Mouse (Mus musculus) T-helper 2 cell (primary cell): ENCODE measurements around the gene Zmynd10.

ENCODE experiments used
- in situ Hi-C: fragments of 300-600 bp; cut with MboI, MseI; formaldehyde crosslinking; loops from one replicate; pipeline ENCODE4 v1.15.1; 2025; ENCODE audit warnings: high pct_unique_total_duplicates

Zmynd10 gene

DNA sequence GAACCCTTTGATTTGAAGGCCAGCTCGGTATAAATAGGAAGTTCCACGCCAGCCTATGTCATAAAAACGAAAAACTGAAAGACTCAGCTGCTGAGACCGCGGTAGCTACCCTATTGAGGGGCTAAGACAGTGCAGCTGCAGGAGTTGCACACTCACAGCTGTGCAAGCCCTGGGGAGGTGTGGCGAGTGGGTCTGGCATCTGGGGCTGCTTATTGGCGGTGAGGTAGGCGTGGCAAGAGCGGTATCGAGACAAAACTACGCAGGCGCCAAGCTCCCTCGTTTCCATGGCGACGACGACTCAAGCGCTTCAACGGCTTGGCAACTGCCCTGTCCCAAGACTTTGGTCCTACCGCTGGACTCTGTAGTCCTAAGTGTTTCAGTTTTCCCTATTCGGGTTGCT, at the start of gene Zmynd10:
Gene Zmynd10, plus strand, starts transcription at position 273 of the 400 bp plus-strand sequence.
- in situ Hi-C loops = loop anchor here (10.0 to 25.0 kb wide), 2 partner anchors 1102 to 1515 kb away; partner anchors contain the start of genes Abhd14a, Abhd14b, Atrip and Trex1

DNA sequence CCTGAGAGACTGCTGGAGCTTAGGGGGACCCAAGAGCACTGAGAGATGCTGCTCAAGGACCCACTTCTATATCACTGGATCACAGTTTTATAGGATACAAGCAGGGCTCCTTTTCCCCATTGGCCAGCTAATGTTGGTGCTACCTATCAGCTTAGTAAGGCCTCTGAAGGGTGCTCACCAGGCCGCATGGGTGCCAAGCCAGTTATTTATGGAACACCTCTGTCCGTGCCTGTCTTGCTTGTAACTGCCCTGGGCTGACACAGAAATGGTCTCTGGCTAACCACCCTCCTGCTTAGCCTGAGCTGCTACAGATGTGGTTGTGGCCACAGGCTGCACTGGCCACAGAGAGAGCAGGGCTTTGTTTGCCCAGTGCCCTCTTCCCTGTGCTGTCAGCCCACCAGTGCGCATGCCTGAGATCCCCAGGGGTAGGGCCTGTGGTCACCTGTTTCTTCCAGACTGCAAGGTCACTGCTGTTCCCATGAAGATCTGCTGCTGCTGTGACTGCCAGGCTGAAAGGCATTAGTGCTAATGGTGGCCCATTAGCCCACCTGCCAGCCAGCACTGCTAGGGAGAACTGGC, 46.3 kb upstream of the Zmynd10 start:
- in situ Hi-C loops = no loop called here

GRCm38 (mm10) chr9:107502131-107502846, 44.8 kb upstream of the Zmynd10 start:
- in situ Hi-C loops = no loop called here

DNA sequence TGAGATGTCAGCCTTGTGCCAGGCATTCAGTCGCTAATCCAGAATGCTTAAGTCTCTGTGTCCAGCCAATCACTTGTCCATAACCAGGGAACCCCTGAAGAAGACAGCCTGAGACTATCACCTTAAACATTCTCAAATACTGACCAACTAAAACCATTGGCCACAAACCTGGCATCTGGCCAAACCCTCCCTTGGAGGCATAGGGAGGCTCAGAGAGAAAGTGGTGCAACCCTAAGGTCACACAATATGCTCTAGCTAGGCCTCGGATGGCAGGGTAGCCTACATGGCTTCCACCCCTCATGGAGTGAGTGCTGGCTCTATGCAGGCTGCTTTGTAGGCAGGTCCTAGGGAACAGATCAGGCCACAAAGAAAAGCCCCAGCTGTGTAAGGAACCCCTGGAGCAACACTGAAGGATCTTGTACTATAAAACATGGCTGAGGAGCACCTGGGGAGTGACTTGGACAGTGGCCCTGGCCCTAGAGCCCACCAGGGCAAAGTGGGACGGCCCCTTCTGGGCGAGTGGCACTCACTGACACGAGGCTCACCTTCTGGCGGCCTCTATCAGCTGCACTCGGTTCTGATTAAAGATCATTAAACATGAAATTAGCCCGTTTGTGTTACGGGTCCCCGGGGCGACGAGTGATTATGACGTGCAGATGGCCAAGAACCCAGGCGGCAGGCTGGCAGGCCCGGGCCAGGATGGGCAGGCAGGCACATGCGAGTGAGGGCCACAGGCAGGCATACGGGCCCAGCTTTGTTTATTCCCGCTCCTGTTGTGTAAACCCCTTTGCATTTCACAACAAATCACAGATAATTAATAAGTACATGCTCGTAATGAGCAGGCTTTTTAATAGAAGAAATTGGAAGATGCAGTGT, 42.2 kb upstream of the Zmynd10 start:
- in situ Hi-C loops = no loop called here

- in situ Hi-C loops = no loop called here
Observed at GRCm38 (mm10) chr9:107508266-107508665, 38.8 kb upstream of the Zmynd10 start.

- in situ Hi-C loops = loop anchor here (5.0 kb wide), 2 partner anchors 53 to 143 kb away; no protein-coding TSS in a partner anchor
Observed at GRCm38 (mm10) chr9:107510384-107511100, 36.6 kb upstream of the Zmynd10 start.

DNA sequence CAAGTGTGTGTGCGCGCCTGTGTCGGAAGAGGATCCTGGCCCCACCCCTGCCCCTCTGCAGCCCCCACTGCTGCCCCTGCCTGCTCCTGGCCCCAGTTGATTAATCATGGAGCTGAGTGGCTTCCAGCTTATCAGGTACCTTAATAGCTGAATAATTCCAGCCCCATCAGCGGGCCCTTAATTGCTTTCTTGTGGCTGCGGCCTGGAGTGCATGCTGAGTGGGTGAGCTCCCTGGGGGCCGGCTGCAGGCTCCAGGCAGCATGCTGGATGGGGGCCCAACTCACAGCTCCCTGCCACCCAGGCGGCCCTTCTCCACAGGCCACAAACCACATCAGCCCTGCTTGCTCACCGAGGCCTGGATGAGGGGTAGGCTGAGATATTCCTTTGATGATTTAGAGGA, 35.7 kb upstream of the Zmynd10 start:
- in situ Hi-C loops = loop anchor here (5.0 kb wide), 2 partner anchors 54 to 144 kb away; no protein-coding TSS in a partner anchor

- in situ Hi-C loops = loop anchor here (5.0 kb wide), 2 partner anchors 55 to 145 kb away; no protein-coding TSS in a partner anchor
Observed at GRCm38 (mm10) chr9:107512326-107512725, 34.8 kb upstream of the Zmynd10 start.

- in situ Hi-C loops = loop anchor here (5.0 kb wide), 2 partner anchors 57 to 147 kb away; no protein-coding TSS in a partner anchor
Observed at GRCm38 (mm10) chr9:107514303-107514955, 32.7 kb upstream of the Zmynd10 start.

DNA sequence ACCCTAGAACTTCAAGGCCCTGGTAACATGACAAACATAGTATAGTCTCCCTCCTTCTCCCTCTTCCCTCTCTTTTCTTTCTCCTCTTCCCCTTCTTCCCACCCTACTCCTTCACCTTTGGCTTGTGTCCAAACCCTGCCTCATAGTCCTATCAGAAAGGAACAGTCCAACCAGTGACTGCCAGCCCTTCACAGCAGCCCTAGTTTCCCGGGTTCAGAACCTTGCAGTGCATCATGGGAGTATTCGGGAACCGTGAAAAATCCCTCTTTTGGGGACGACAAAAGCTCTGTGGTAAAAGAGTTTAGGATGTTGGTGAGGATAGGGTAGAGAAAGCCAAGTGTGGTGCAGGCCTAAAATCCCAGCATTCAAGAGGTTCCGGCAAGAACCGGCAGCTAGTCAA, 26.8 kb upstream of the Zmynd10 start:
- in situ Hi-C loops = loop anchor here (5.0 kb wide), 1 partner anchor 623 kb away; no protein-coding TSS in a partner anchor

GRCm38 (mm10) chr9:107521190-107521589, 25.9 kb upstream of the Zmynd10 start:
- in situ Hi-C loops = loop anchor here (5.0 kb wide), 1 partner anchor 624 kb away; no protein-coding TSS in a partner anchor

DNA sequence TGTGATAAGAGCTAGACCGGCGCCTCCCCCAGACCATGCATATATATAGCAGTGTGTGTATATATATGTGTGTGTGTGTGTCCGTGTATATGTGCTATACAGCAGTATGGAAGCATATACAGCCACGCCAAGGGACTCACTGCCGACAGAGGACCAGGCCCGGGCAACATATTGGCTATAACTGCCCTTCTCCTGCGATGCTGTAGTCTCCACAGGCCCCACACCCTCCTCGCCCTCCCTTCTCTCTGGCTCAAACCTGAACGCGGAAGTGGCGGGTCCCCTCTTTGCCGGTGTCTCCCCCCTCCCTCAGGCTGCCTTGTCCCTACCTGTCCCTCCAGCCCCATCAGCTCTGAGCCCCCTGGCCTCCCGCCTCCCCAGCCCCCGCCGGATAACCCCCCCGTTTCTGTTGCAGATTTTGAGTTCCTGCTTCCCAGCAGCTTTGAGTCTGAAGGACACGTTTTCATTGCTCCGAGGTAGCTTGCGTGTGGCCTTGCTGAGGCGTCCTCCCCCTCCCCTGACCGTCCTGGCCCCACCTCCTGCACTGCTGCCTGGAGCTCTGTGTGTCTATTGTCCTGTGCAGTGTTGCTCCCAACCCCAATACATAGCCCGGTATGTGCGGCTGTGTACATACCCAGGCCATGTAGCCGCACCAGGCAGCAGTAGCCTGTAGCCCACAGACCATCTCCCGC, 25.2 kb upstream of the Zmynd10 start:
- in situ Hi-C loops = loop anchor here (5.0 kb wide), 1 partner anchor 625 kb away; no protein-coding TSS in a partner anchor

GRCm38 (mm10) chr9:107522400-107522711, 24.7 kb upstream of the Zmynd10 start:
- in situ Hi-C loops = loop anchor here (5.0 kb wide), 1 partner anchor 625 kb away; no protein-coding TSS in a partner anchor

- in situ Hi-C loops = loop anchor here (25.0 kb wide), 1 partner anchor 1536 kb away; the partner anchor contains the start of genes Atrip and Trex1
Observed at GRCm38 (mm10) chr9:107526198-107527026, 20.7 kb upstream of the Zmynd10 start.

DNA sequence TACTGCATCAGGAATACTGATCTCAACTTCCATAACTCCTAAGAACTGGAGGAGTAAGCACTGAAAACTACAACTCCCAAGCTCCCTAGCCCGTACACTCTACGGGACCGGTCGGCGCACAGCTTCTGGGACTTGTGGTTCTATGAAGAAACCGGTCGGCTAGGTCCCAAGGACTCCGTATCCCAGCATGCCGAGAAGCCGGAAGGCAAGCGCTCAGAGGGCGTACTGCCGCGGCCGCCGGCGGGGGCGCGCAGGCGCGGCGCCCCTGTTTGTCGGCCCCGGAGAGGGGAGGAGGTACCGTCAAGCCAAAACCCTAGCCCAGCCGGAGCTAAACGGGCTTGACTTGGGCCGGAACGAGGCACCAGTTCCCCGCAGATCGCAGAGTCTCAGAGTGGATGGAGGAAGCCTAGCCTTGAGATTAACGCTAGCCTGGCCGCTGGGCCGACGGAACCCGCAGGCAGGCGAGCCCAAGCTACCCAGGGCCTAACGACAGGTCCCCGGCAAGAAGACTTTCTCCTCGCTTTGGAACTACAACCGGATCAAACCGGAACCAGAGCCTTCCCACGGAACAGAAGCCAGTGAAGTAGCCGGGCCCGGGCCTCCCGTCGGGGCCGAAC, 13.2 kb upstream of the Zmynd10 start, which contains the start of gene Tmem115:
Gene Tmem115, plus strand, starts transcription at position 155 of the 617 bp plus-strand sequence.
- in situ Hi-C loops = loop anchor here (25.0 kb wide), 1 partner anchor 1528 kb away; the partner anchor contains the start of genes Atrip and Trex1

- in situ Hi-C loops = loop anchor here (25.0 kb wide), 1 partner anchor 1528 kb away; the partner anchor contains the start of genes Atrip and Trex1
Observed at GRCm38 (mm10) chr9:107534408-107535202, 12.5 kb upstream of the Zmynd10 start.

GRCm38 (mm10) chr9:107538231-107538630, 8.9 kb upstream of the Zmynd10 start:
- in situ Hi-C loops = loop anchor here (25.0 kb wide), 1 partner anchor 1524 kb away; the partner anchor contains the start of genes Atrip and Trex1
